Mouse (Mus musculus): Measurements from ENCODE around the gene 4931414P19Rik. TPM values are rescaled to one million over a fixed set of nuclear protein-coding genes. Genes with fewer than 3 reads are reported as not detected.
A peak's percentile ranks its signal among the peaks of the same experiment; 100 is the strongest.

Gene 4931414P19Rik
- polyA plus RNA-seq, 1 experiment from 2014 or later = 7.1 TPM

DNA sequence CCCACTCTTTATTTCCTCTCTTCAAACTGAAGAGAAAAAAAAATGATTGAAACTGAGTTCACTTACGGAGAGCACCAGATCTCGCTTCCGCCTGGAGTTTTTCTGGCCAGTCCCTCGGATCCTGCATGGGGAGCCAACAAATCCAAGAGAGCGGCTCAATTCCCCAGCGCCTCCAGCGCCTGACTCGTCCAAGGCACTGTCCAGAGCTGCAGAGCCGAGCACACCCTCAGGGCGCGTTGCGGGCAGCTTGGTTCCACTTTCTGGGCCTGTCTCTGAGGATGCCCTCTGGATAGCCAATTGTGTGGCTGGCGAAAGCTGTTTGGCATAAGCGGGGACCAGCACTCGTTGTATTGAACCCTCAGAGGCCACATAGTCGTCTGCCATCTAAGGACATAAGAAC is 14.7 kb downstream of the 4931414P19Rik start:
- H3K4me1 ChIP-seq (replicated peaks; ENCODE audit: control insufficient read depth, insufficient read depth, low read length) = no peaks in the 10 kb centered on the region
- no peaks in the 10 kb centered on the region for H3K9me3 ChIP-seq (ENCODE audit: control insufficient read depth, low read length)
- 95% methylated on average over 16 of the region's 16 CpGs for WGBS
- ATAC-seq (replicated peaks; ENCODE audit: low FRiP score, low TSS enrichment, low read depth) (no peak), DNase-seq (ENCODE audit: low spot score) (no peak)
- no peak overlapping the region for H3K4me3 ChIP-seq (ENCODE audit: low read depth, low read length)
- H3K27ac ChIP-seq (ENCODE audit: low read depth) = no peak overlapping the region
- H3K27me3 ChIP-seq (replicated peaks; ENCODE audit: control insufficient read depth, insufficient read depth, low read length) = no peaks in the 10 kb centered on the region
- no peak overlapping the region for H3K9ac ChIP-seq (ENCODE audit: low read length)
- no peak overlapping the region for H3K4me2 ChIP-seq (ENCODE audit: low read length)
- H3K36me3 ChIP-seq (ENCODE audit: control insufficient read depth, insufficient read depth, low read length) = peaks cover 9% of the 10 kb centered on the region; the same call in 1 of the 2 replicates

DNA sequence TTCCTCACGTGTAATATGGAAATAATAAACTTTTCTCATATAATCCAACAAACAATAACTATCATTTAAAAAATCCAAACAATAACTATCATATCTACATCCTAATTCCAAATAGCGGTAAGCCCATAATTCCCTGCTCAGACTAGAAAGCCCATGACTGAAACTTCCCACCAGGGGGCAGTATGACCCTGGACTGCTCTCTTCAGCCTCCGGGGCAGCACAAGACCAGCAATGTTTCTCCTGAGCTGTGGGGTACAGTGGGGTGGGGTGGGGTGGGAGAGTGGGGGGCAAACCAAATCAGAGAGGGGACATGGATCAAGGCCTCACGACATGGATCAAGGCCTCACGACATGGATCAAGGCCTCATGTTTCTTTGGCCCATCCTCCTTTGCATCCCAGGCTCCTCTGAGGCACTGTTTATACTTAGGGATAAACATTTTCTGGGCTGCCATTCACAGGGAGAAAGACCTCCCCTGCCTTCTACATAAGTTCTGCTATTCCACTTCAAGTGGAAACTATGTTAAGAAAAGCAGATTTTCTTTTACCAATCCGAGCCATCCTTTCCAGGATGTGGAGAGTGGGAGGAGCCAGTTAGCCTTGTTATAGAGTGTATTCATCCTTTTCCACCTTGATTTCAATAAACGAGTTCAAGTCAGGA is 22.0 kb downstream of the 4931414P19Rik start:
- H3K27me3 ChIP-seq (replicated peaks; ENCODE audit: control insufficient read depth, insufficient read depth, low read length) = no peaks in the 10 kb centered on the region
- H3K4me1 ChIP-seq (replicated peaks; ENCODE audit: control insufficient read depth, insufficient read depth, low read length) = peaks cover 3% of the 10 kb centered on the region; the same call in 1 of the 2 replicates
- H3K9ac ChIP-seq (ENCODE audit: low read length) = no peak overlapping the region
- DNase-seq (ENCODE audit: low spot score) (peak; percentile 80), ATAC-seq (replicated peaks; ENCODE audit: low FRiP score, low TSS enrichment, low read depth) (peak; percentile 67)
- no peaks in the 10 kb centered on the region for H3K9me3 ChIP-seq (ENCODE audit: control insufficient read depth, low read length)
- no peak overlapping the region for H3K4me3 ChIP-seq (ENCODE audit: low read depth, low read length)
- peak overlapping the region; percentile 59 for H3K27ac ChIP-seq (ENCODE audit: low read depth)
- WGBS = 29% methylated on average over 7 of the region's 7 CpGs
- H3K4me2 ChIP-seq (ENCODE audit: low read length) = 0 out of 2 replicates have a peak overlapping the region, but pooled peaks have one; percentile 3
- peaks cover 21% of the 10 kb centered on the region for H3K36me3 ChIP-seq (ENCODE audit: control insufficient read depth, insufficient read depth, low read length)

DNA sequence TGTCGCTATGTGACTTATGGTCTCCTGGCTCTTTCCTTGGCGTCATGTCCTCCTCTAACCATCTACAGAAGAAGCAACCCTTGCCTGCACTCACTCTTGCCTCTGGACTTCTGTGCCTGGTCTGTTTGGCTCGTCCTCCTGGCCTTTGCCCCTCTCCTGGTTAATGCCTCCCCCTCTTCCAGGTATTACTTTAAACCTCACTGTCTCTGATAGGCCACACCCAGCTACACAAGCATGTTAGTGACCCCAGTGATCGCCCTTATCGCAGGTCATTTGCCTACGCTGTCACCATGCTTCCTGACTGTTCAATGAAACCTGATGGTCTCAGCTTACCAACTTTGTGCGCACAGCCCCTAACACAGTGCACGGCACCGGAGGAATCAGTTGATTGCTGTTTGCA is 23.3 kb downstream of the 4931414P19Rik start:
- no peak overlapping the region for H3K27ac ChIP-seq (ENCODE audit: low read depth)
- no peak overlapping the region for H3K9ac ChIP-seq (ENCODE audit: low read length)
- 90% methylated on average over 9 of the region's 9 CpGs for WGBS
- DNase-seq (ENCODE audit: low spot score) = no peak
- no peak overlapping the region for H3K4me2 ChIP-seq (ENCODE audit: low read length)
- peaks cover 21% of the 10 kb centered on the region for H3K36me3 ChIP-seq (ENCODE audit: control insufficient read depth, insufficient read depth, low read length)
- H3K9me3 ChIP-seq (ENCODE audit: control insufficient read depth, low read length) = no peaks in the 10 kb centered on the region
- no peak for ATAC-seq (replicated peaks; ENCODE audit: low FRiP score, low TSS enrichment, low read depth)
- H3K4me3 ChIP-seq (ENCODE audit: low read depth, low read length) = no peak overlapping the region
- H3K27me3 ChIP-seq (replicated peaks; ENCODE audit: control insufficient read depth, insufficient read depth, low read length) = no peaks in the 10 kb centered on the region
- peaks cover 10% of the 10 kb centered on the region for H3K4me1 ChIP-seq (replicated peaks; ENCODE audit: control insufficient read depth, insufficient read depth, low read length)

DNA sequence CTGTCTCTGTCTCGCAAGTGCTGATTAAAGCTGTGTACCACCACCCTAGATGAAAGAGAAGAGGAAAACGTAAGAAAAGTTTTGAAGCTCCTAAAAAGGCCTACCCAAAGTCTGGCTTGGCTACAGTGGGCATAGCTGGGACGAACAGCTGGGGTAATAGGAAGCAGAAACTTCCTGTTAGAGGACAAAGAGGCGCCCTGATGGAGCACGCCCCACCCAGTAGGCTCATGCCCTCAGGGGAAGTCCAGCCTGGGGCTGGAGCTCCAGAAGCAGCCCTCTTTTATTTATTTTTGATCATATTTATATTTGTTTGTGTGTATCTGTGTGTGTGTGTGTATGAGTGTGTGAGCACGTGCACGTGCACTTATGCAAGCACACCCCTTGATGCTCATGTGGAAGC is 26.2 kb downstream of the 4931414P19Rik start:
- H3K4me2 ChIP-seq (ENCODE audit: low read length) = no peak overlapping the region

DNA sequence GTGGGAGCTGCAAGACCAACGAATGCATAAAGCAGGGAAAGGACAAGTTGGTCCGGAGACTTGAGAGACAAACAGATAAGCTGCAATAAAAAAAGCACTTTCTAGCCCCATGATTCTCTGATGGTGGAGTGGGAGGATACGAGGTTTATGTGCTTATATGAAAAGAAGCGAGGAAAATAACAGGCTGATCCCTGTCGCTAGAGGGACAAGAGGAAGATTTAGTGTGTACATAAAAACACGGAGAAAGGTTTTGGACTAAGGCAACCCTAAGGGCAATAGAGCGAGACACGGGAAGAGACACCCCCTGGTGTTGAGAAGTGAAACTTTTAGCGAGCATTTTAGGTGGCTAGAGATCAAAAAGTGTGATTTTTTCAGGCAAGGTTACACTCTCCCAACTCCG is 27.7 kb downstream of the 4931414P19Rik start:
- 1% methylated on average over 10 of the region's 10 CpGs for WGBS
- DNase-seq (ENCODE audit: low spot score) (no peak), ATAC-seq (replicated peaks; ENCODE audit: low FRiP score, low TSS enrichment, low read depth) (peak; percentile 32; the same call in 1 of the 2 replicates)
- H3K4me2 ChIP-seq (ENCODE audit: low read length) = peak overlapping the region; percentile 93
- peak overlapping the region; percentile 93 for H3K27ac ChIP-seq (ENCODE audit: low read depth)
- no peaks in the 10 kb centered on the region for H3K9me3 ChIP-seq (ENCODE audit: control insufficient read depth, low read length)
- peaks cover 28% of the 10 kb centered on the region for H3K4me1 ChIP-seq (replicated peaks; ENCODE audit: control insufficient read depth, insufficient read depth, low read length)
- peaks cover 12% of the 10 kb centered on the region for H3K36me3 ChIP-seq (ENCODE audit: control insufficient read depth, insufficient read depth, low read length)
- peak overlapping the region; percentile 95 for H3K4me3 ChIP-seq (ENCODE audit: low read depth, low read length)
- H3K9ac ChIP-seq (ENCODE audit: low read length) = peak overlapping the region; percentile 86
- no peaks in the 10 kb centered on the region for H3K27me3 ChIP-seq (replicated peaks; ENCODE audit: control insufficient read depth, insufficient read depth, low read length)

More for the DNA sequence above, 26.2 kb downstream of the 4931414P19Rik start:
- DNase-seq (ENCODE audit: low spot score) = no peak
- Histone ChIP-seq H3K36me3 (ENCODE audit: control insufficient read depth, insufficient read depth, low read length) (peaks cover 15% of the 10 kb centered on the region), H3K4me1 (replicated peaks; ENCODE audit: control insufficient read depth, insufficient read depth, low read length) (peaks cover 14% of the 10 kb centered on the region), H3K9ac (ENCODE audit: low read length) (no peak overlapping the region), H3K4me3 (ENCODE audit: low read depth, low read length) (no peak overlapping the region), H3K27ac (ENCODE audit: low read depth) (no peak overlapping the region), H3K27me3 (replicated peaks; ENCODE audit: control insufficient read depth, insufficient read depth, low read length) (no peaks in the 10 kb centered on the region), H3K9me3 (ENCODE audit: control insufficient read depth, low read length) (no peaks in the 10 kb centered on the region)
- no peak for ATAC-seq (replicated peaks; ENCODE audit: low FRiP score, low TSS enrichment, low read depth)
- 78% methylated on average over 7 of the region's 7 CpGs for WGBS

DNA sequence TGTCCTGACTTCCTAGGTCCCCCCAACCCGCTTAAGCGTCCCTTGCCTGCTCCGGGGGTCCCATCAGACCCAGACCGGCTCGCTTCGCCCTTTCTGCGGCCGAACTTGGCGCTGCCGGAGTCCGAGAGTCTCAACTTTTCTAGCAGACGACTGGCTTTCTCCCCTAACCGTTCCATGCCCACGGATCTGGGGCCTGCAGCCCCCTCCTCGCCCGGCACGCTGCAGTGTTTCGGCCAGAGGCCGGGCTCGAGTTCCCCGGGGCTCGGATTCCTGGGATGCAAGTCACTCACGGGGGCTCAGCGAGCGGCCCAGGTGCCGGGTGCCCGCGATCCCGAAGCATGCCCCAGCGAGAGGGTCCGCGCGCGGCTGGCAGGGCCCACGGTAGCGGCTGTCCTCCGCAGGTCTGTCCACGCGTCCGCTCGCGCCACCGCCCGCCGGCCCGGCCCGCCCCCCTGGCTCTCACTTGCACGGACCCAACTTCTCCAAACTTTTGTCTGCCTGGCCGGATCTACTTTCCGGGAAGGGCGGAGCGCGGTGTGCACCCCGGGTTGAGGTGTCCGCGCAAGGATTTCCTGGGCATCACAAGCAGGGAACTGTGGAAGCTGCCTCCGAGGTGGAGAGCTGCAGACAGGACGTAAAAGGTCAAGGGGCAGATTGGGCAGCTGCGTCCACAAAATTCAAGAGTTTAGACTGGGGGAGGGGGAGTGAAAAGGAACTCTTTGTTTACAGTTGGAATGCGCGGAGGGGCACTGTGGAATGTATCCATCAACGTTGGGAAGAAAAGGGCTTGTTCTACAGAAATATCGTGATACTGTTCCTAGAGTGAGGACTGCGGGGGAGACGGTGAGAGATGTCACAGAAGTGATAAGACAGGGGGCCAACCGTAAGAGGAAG is 28.5 kb downstream of the 4931414P19Rik start, which contains the start of gene Ajuba:
TSS of gene Ajuba (minus strand) at position 470 of the 894 bp plus-strand sequence.
- H3K4me1 ChIP-seq (replicated peaks; ENCODE audit: control insufficient read depth, insufficient read depth, low read length) = peaks cover 33% of the 10 kb centered on the region

DNA sequence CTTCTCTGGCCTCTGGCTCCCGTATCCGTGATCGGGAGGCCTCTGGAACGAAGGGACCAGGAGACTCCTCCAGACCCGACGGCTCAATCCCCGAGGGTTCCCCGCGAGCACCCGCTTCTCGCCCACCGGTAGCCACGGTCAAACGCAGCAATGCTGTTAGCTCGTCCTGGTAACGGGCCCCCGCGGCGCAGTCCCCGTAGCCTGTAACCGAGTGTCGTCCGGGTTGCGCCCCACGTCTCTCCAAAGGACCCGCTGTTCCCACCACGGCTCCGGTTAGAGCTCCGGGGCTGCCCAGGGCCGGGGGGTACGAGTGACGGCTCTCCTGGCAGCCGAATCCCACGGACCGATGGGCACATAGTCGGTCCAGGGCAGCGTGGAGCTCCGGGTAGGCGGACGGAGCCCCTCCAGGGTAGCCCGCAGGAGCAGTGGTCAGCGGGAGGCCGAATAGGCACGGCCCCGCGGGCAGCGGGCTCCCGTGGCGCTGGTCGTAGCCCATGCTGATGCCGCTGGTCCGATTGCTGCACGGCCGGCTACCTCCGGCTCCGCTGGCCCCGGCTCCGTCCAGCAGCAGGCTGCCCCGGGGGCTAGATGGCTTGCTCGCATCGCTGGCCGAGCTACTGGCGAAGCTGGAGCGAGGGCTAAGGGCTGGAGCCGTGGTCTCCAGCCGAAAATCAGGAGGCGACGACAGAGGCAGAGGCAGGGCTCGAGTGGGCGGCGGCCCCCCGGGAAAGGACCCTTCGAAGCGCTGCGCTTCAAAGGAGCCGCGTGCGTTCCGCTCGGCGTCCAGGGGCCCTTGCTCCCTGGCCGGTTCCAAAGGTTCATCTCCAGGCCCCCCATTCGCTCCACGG is 29.3 kb downstream of the 4931414P19Rik start:
- H3K36me3 ChIP-seq (ENCODE audit: control insufficient read depth, insufficient read depth, low read length) = peaks cover 12% of the 10 kb centered on the region
- peak overlapping the region; percentile 86 for H3K9ac ChIP-seq (ENCODE audit: low read length)
- peak overlapping the region; percentile 93 for H3K4me2 ChIP-seq (ENCODE audit: low read length)
- no peak for ATAC-seq (replicated peaks; ENCODE audit: low FRiP score, low TSS enrichment, low read depth)
- DNase-seq (ENCODE audit: low spot score) = peak; percentile 82
- no peaks in the 10 kb centered on the region for H3K27me3 ChIP-seq (replicated peaks; ENCODE audit: control insufficient read depth, insufficient read depth, low read length)
- H3K27ac ChIP-seq (ENCODE audit: low read depth) = peak overlapping the region; percentile 93
- H3K4me1 ChIP-seq (replicated peaks; ENCODE audit: control insufficient read depth, insufficient read depth, low read length) = peaks cover 38% of the 10 kb centered on the region
- H3K9me3 ChIP-seq (ENCODE audit: control insufficient read depth, low read length) = no peaks in the 10 kb centered on the region
- whole genome bisulfite sequencing = under 1% methylated on average over 84 of the region's 84 CpGs
- H3K4me3 ChIP-seq (ENCODE audit: low read depth, low read length) = peak overlapping the region; percentile 95

More for the DNA sequence above, 28.5 kb downstream of the 4931414P19Rik start, which contains the start of gene Ajuba:
- peak; percentile 97 for DNase-seq (ENCODE audit: low spot score)
- Histone ChIP-seq H3K4me2 (ENCODE audit: low read length) (peak within 1 kb of the TSS; percentile 93), H3K4me3 (ENCODE audit: low read depth, low read length) (peak within 1 kb of the TSS; percentile 95), H3K27me3 (replicated peaks; ENCODE audit: control insufficient read depth, insufficient read depth, low read length) (no peaks in the 10 kb centered on the region), H3K9ac (ENCODE audit: low read length) (peak within 1 kb of the TSS; percentile 86), H3K9me3 (ENCODE audit: control insufficient read depth, low read length) (no peaks in the 10 kb centered on the region), H3K27ac (ENCODE audit: low read depth) (peak within 1 kb of the TSS; percentile 93), H3K36me3 (ENCODE audit: control insufficient read depth, insufficient read depth, low read length) (peaks cover 4% of the 10 kb centered on the region; the same call in 1 of the 2 replicates)
- peak; percentile 75 for ATAC-seq (replicated peaks; ENCODE audit: low FRiP score, low TSS enrichment, low read depth)
- under 1% methylated on average over 66 of the region's 66 CpGs for WGBS

DNA sequence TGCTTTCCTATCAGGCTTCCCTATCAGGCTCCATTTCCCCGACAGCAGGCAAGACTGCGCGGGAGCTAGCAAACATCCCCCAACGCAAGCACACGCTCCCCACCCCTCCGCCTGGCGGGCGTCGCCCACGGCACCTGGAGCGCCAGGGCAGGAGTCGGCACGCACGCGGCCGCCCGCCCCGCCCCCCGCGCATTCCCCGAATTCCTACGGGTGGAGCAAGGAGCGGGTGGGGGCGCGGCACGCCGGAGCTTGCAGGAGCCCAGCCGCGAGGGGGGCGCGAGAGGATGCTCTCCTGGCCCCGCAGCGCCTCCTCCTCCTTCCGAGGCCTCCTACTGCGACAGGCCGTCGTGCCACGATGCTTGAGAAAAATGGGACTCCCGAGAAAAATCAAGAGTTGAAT is 30.2 kb downstream of the 4931414P19Rik start:
- Histone ChIP-seq H3K27ac (ENCODE audit: low read depth) (peak overlapping the region; percentile 93; the same call in 1 of the 2 replicates), H3K9me3 (ENCODE audit: control insufficient read depth, low read length) (no peaks in the 10 kb centered on the region), H3K27me3 (replicated peaks; ENCODE audit: control insufficient read depth, insufficient read depth, low read length) (no peaks in the 10 kb centered on the region), H3K4me3 (ENCODE audit: low read depth, low read length) (peak overlapping the region; percentile 95), H3K36me3 (ENCODE audit: control insufficient read depth, insufficient read depth, low read length) (peaks cover 18% of the 10 kb centered on the region), H3K4me1 (replicated peaks; ENCODE audit: control insufficient read depth, insufficient read depth, low read length) (peaks cover 38% of the 10 kb centered on the region), H3K9ac (ENCODE audit: low read length) (peak overlapping the region; percentile 86), H3K4me2 (ENCODE audit: low read length) (peak overlapping the region; percentile 93)
- peak; percentile 30; the same call in 1 of the 2 replicates for ATAC-seq (replicated peaks; ENCODE audit: low FRiP score, low TSS enrichment, low read depth)
- WGBS = under 1% methylated on average over 39 of the region's 39 CpGs
- peak; percentile 85 for DNase-seq (ENCODE audit: low spot score)

All from intestine, embryonic 14.5 days (tissue).